ENCODE assay signal across 30 mouse cellular contexts in the genomic region with DNA sequence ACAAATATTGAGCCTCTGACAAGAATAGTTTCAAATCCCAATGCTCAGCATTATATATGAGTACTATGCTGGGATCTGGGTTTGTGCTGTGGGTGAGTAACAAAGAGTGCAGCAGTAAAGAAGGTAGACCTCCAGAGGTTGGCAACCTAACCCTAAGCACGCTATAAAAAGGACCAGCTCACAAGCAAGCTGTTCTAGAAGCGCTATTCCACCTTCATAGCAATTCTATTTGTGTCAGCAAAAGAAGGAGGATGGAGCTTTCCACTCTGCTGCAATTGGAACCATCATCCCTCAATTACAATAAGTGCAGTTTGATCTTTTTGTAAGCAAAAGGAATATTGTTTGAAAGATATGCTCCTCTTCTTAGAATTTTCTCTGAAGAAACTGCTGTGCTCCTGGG.
"Had no signal": no experiment of that assay in that cellular context is flagged by ENCODE, and none has a peak within 500 bp of the region (broad histone marks: within the 10 kb centered on the region; RNA-seq: fewer than 3 reads in every experiment).

No protein-coding gene starts in this region.

- ATAC-seq: liver, embryonic 12.5 days; liver, postnatal 0 days; lung, postnatal 0 days; midbrain, embryonic 13.5 days; midbrain, embryonic 15.5 days; midbrain, embryonic 16.5 days had no signal

- H3K27ac ChIP-seq: limb, embryonic 10.5 days; limb, embryonic 12.5 days; limb, embryonic 13.5 days; limb, embryonic 15.5 days; liver, embryonic 12.5 days; liver, embryonic 13.5 days; liver, embryonic 14.5 days; liver, embryonic 15.5 days; lung, embryonic 15.5 days; macrophage; midbrain, embryonic 10.5 days; midbrain, embryonic 12.5 days; midbrain, embryonic 13.5 days; midbrain, embryonic 15.5 days; neural tube, embryonic 12.5 days had no signal

- DNase-seq: left cerebral cortex, postnatal 4 days; liver; liver, embryonic 13.5 days; liver, postnatal 0 days; lung, adult 18-20 months; lung, adult 2 months; lung, embryonic 14.5 days; lung, postnatal 10 days; lung, postnatal 14 days; lung, postnatal 36 days; lung, postnatal 4 days; midbrain, embryonic 14.5 days had no signal

- H3K4me1 ChIP-seq: limb, embryonic 10.5 days; limb, embryonic 12.5 days; limb, embryonic 15.5 days; liver, embryonic 12.5 days; liver, embryonic 13.5 days; liver, embryonic 15.5 days; lung, embryonic 15.5 days; midbrain, embryonic 10.5 days; midbrain, embryonic 12.5 days; midbrain, embryonic 13.5 days; midbrain, embryonic 15.5 days; neural tube, embryonic 12.5 days had no signal

- H3K4me3 ChIP-seq: limb, embryonic 10.5 days; limb, embryonic 12.5 days; limb, embryonic 13.5 days; limb, embryonic 15.5 days; liver, embryonic 12.5 days; liver, embryonic 13.5 days; liver, embryonic 15.5 days; lung, embryonic 15.5 days; megakaryocyte, embryonic 14.5 days; midbrain, embryonic 10.5 days; midbrain, embryonic 12.5 days; midbrain, embryonic 13.5 days; midbrain, embryonic 15.5 days; myocyte; neural tube, embryonic 12.5 days had no signal
